ENCODE assay signal across 9 mouse cellular contexts in genomic region chr9:14365481-14366125, GRCm38 (mm10). TPM values are rescaled to one million over a fixed set of nuclear protein-coding genes. Genes with fewer than 3 reads are reported as not detected.
DNase-seq lines count a peak whose midpoint lies in the region; ATAC-seq and TF ChIP-seq lines count a peak whose summit lies in the region.
"Had no signal": no experiment of that assay in that cellular context is flagged by ENCODE, and none has a peak within 500 bp of the region (broad histone marks: within the 10 kb centered on the region; RNA-seq: fewer than 3 reads in every experiment).

No protein-coding gene starts in this region.

- 63% methylated on average over 4 of the region's 4 CpGs for WGBS in kidney, embryonic 14.5 days

- H3K27me3 ChIP-seq in kidney, embryonic 14.5 days (ENCODE audit: control insufficient read depth, insufficient read depth, low read length): no peaks in the 10 kb centered on the region

- ATAC-seq in kidney, embryonic 14.5 days (ENCODE audit: low FRiP score, low TSS enrichment): no peak

- no peak for TF ChIP-seq CTCF in cortical plate, adult 2 months (IDR thresholded peaks at IDR 0.05; ENCODE audit: extremely low read depth, insufficient read depth, low read length)

- no peak overlapping the region for H3K9ac ChIP-seq in kidney, embryonic 14.5 days (ENCODE audit: low read depth, low read length)

- H3K27ac ChIP-seq in kidney, embryonic 14.5 days (ENCODE audit: low read depth, low read length): no peak overlapping the region
- H3K27ac ChIP-seq in cortical plate, adult 2 months (ENCODE audit: insufficient read depth, low read length): peak overlapping the region; percentile 74; the same call in 1 of the 2 replicates

- TF ChIP-seq POLR2A in cortical plate, adult 2 months (IDR thresholded peaks at IDR 0.05; ENCODE audit: extremely low read depth, insufficient read depth, low read length): no peak

- no peak overlapping the region for H3K4me2 ChIP-seq in kidney, embryonic 14.5 days (replicated peaks; ENCODE audit: low read depth, low read length)

- peak; percentile 25 for DNase-seq in kidney, adult 11 months
- peak; percentile 29 for DNase-seq in kidney, adult 9 months
- peak; percentile 21 for DNase-seq in skeletal muscle tissue, adult 2 months (ENCODE audit: low read depth, low spot score)
- no peak for DNase-seq in thymus, postnatal 4 days
- no peak for DNase-seq in left cerebral cortex, postnatal 36 days (ENCODE audit: low spot score in 2 of 2)
- DNase-seq in frontal cortex, postnatal 10 days (ENCODE audit: low spot score in 2 of 2): no peak

- no peaks in the 10 kb centered on the region for H3K4me1 ChIP-seq in kidney, embryonic 14.5 days (ENCODE audit: control insufficient read depth, insufficient read depth, low read length)
- peaks cover 4% of the 10 kb centered on the region; the same call in 1 of the 2 replicates for H3K4me1 ChIP-seq in cortical plate, adult 2 months (ENCODE audit: control insufficient read depth, insufficient read depth, low read length)

- intact Hi-C loops in left cerebral cortex, postnatal 36 days (cut with DNase I): no loop called here

- H3K36me3 ChIP-seq in kidney, embryonic 14.5 days (ENCODE audit: control insufficient read depth, insufficient read depth, low read length): no peaks in the 10 kb centered on the region

- H3K9me3 ChIP-seq in kidney, embryonic 14.5 days (ENCODE audit: control insufficient read depth, low read length): no peaks in the 10 kb centered on the region; the same call in 1 of the 2 replicates

- H3K4me3 ChIP-seq in kidney, embryonic 14.5 days (ENCODE audit: low read length): no peak overlapping the region
- no peak overlapping the region for H3K4me3 ChIP-seq in cortical plate, adult 2 months (ENCODE audit: insufficient read depth, low read length)
- H3K4me3 ChIP-seq: erythroblast, embryonic 14.5 days had no signal

RNA-seq across cellular contexts. Expression of gene Endod1, which starts 15.7 kb away (rescaled TPM):
- polyA plus RNA-seq in kidney, embryonic 14.5 days (2014; fragmentation: Nextera tagmentation; extraction: Ambion mirVana): 5.5 and 13.9 TPM in 2 replicates
- polyA plus RNA-seq in cortical plate, adult 2 months (2012; rRNA removed): 50.8 and 55.4 TPM in 2 replicates
- total RNA-seq in left cerebral cortex, postnatal 36 days (2021): 10 to 100 TPM; 59.7 to 68.6 TPM

Comparison
In these comparisons a context has a peak if more than half of its experiments do, and no peak if none do; other contexts are left out.
1. DNase-seq: peak in kidney, adult 11 months (single experiment), kidney, adult 9 months (single experiment) and skeletal muscle tissue, adult 2 months (single experiment); none in thymus, postnatal 4 days (single experiment), left cerebral cortex, postnatal 36 days (0 of 2) and frontal cortex, postnatal 10 days (0 of 2).